Mouse (Mus musculus) right cerebral cortex, adult 2 months (tissue): ENCODE results near the gene Dek.

ENCODE experiments used
- DNase-seq, 2 experiments: peaks; one replicate each; pipeline ENCODE4 v3.0.0; 2021 to 2022; ENCODE audit warnings: low spot score in 2 of 2

Dek gene

DNA sequence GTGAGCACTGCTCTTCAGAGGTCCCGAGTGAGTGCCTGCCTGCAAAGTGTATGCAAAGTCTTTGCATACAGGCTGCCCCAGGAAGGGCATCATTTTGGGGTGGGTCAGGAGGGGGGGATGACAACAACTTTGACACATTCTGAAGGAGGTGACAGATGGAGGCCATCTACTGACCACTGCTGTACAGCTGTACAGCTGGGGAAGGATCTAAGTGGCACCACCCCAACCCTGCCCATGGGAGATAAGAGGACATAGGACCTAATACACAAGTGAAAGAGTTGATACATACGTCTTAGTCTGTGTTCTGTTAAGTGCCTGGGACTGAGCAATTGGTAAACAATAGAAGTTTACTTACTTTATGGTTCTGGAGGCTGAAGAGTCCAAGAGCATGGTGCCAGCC lies 3.2 kb upstream of the Dek start:
- DNase-seq: no peak

- peak in 1 of 2 experiments; percentile 68 for DNase-seq
These were observed 533 bp upstream of the Dek start for GRCm38 (mm10) chr13:47106580-47106888.

DNA sequence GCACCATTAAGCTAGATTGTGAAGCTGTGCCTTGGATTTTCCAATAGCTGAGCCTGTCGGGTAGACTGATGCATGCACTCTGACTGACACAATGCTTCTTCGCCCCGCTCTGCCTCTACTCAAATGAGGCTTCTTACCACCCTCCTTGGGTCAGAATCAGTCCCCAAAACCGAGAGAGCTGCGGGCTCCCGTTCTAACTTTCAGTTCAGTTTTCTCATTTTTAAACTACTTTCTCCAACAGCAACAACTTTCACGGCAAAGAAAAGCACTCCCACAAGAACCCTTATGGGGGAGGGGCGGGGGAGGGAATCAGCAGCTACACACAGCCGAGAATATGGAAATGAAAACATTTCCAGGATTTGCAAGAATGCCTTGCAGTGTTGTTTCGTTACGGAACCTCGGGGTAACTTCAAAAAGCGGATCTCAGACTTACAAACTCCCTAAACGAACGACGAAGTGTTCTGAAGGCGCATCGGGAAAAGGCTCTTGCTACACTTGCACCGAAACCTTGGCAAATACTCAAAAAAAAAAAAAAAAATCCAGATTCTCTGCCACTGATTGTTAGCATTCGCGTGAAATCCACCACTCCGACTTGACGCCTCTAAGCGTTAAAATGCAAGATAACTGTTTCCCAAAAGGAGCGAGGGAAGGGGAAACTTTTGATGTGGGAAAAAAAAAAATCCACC lies 1.0 kb downstream of the Dek start:
- DNase-seq: peak; percentile 20 to 28

DNA sequence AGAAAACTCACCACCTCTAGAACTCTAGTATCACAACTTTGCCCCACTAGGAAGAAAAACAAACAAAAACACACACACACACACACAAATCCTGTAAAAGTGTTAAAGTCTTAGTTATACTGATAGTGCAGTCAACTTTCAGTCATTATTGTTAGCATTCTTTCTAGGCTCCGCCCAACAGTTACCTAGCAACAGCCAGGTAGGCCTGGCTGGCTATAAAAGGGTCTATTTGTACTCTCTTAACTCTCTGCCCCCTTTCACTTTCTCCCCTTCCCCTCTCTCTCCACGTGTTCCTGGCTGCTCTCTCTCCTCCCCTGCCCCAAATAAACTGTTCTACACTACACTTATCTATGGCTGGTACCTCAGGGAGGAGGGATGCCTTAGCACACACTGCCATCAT lies 1.9 kb downstream of the Dek start:
- DNase-seq: no peak

DNA sequence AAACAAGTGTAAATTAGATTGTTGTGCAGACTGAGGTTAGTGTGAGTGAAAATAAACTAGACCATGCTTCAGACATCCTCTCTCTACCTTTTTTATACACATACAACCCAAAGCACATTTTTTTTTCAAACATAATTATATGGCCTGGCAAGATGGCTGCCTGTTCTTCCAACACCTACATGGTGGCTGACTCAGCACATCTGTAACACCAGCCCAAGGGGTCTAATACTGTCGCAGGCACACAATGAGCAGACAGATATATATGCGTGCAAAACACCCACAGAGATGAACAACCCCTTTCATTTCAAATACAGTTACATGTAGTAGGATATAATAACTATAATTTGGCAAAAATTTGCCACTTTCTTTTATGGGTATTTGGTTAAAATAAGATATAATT lies 5.4 kb downstream of the Dek start:
- DNase-seq: no peak

DNA sequence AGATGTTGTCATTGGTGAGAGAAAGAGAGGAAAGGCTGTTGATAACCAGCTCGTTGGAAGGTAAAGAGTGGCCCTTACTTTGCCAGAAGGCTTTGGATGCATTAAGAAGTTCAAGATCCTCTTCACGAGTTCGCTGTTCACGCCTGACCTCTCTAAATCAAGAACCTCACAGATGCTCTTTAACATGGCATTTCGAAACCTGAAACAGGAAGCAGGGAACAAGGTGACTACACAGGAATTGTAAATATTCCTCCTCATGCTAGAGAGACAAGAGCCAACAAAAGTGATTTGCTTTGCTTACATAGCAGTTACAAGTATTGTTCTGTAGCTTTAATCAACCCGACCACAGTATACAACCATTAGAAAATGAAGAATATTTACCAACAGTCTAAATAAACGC lies 6.7 kb downstream of the Dek start:
- no peak for DNase-seq

DNA sequence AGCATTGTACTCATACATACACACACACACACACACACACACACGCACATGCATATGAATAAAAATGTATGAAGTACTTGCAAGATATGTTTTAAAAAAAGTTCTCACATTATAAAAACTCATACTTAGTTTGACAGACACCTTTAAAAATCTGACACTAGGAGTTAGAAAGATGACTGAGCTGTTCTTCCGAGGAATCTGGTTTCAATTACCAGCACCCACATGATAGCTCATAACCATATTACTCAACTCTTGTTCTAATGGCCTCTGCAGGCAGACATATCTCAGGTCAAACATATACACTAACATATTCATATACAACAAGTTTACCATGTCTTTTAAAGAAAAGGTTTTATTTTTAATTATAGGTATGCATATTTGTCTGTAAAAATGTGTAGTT lies 9.4 kb downstream of the Dek start:
- no peak for DNase-seq

DNA sequence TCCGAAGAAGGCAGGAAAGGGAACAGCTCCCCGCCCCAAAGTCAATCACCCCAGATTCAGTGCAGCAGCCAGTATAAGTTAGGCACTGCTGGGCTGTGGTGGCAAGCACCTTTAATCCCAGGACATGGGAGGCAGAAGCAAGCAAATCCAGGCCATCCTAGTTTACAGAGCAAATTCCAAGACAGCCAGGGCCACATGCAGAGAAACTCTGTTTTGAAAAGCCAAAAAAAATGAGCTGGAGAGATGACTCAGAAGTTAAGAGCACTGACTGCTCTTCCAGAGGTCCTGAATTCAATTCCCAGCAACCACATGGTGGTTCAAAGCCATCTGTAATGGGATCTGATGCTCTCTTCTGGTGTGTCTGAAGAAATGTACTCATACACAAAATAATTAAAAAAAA lies 12.2 kb downstream of the Dek start:
- no peak for DNase-seq

DNA sequence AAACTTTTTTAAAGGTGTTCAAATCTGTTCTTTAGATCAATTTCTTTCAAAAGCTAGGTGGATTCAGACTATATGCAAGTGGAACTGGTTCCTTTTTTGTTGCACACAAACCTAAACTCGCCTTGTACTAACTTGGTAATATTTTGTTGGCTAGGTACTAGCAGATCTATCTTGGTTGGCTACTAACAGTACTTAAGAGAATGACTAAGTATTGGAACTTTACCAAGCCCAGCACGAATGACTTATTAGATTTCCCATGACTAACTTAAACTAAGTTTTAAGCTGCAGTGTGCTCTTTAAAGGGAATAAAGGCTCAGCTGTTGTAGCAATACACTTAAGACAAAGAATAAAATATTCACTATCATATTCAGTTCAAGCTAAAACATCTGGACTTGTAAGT lies 16.7 kb downstream of the Dek start:
- DNase-seq: no peak

DNA sequence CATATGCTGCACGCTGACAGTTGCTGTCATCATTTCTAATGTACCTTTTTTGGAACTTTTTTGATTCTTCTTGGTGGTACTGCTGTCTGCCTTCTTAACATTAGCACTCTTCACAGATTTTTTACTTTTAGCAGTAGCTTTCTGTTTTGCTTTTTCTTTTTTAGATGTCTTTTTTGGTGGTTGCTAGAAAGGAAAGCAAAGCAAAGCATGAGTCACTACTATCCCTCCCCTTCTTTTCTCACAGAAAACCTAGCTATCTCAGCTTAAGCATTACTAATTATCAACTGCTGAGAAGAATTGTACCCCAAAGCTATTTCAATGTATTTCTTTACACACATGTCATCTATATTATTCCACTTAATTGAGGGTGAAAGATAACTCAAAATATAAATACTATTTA lies 17.6 kb downstream of the Dek start:
- DNase-seq: no peak

GRCm38 (mm10) chr13:47080905-47081505 lies 25.0 kb downstream of the Dek start:
- no peak for DNase-seq

GRCm38 (mm10) chr13:47078799-47079198 lies 27.2 kb downstream of the Dek start:
- DNase-seq: no peak

DNA sequence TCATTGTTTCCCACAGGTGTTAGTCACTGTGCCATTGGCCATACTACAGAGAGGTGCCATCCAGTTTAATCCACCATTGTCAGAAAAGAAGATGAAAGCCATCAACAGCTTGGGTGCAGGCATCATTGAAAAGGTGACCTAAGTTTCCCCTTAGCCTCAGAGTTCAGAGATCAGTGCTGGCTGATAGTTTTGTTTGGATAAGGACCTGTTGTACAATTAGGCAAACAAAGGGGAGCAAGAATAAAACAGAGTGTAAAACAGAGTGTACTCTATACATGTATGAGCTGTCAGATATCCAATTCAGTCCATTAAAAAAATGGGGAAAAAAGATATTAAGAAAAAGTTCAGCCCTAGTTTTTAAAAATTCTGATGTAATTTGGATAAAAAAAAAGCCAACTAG lies 28.6 kb downstream of the Dek start:
- DNase-seq: no peak

GRCm38 (mm10) chr13:47076156-47076555 lies 29.8 kb downstream of the Dek start:
- DNase-seq: no peak

DNA sequence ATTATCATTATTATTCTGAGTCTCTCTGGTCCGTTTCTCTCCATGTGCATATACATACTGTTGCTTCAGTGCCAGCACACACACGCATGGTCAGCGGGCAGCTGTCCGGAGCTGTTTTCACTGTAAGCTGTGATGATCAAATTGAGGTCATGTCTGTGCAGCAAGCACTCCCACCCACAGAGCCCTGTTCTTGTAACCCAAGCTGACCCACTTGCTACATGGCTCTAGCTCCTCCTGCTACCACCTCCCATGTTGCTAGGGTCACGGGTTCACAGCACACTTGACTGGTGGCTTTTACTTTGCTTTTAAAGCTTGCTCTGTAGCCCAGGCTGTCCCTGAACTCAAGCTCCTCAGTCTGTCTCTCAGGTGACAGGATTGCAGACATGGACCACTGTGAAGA lies 33.5 kb downstream of the Dek start:
- DNase-seq: no peak

GRCm38 (mm10) chr13:47071871-47072270 lies 34.1 kb downstream of the Dek start:
- DNase-seq: no peak

- no peak for DNase-seq
These were observed 35.5 kb downstream of the Dek start for GRCm38 (mm10) chr13:47070329-47071080.

GRCm38 (mm10) chr13:47067001-47067400 lies 39.0 kb downstream of the Dek start:
- no peak for DNase-seq

DNA sequence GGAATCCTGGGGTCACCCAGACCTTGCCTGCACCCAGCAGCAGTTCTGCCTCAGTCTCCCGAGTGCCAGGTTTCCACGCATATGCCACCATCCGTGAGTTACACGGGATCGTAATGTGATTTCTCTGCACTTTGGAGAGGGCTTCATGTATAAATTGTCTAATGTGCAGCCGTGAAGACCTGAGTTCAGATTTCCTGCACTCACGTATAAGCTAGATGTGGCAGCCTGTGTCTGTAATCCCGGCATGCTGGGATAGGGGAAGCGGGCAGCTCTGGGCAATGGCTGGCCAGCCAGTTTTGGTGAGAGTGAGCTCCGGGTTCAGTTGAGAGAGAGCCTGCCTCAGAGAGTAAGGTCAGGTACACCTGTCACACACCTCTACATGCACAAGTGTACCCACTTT lies 39.5 kb downstream of the Dek start:
- no peak for DNase-seq

- DNase-seq: no peak
These were observed 41.8 kb downstream of the Dek start for GRCm38 (mm10) chr13:47063985-47064760.

DNA sequence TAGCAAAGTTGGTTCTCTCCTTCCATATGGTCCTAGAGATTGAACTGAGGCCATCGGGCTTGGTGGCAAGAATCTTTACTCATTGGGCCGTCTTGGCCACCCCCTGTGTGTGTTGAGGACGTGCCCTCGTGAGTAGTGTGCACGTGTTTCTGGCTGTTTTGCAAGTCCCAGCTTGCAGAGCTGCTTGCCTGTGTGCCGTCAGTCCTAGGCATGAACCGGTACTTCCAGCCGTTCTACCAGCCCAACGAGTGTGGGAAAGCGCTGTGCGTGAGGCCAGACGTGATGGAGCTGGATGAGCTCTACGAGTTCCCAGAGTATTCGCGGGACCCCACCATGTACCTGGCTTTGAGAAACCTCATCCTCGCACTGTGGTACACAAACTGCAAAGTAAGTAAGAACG lies 43.2 kb downstream of the Dek start:
- no peak for DNase-seq

- no peak for DNase-seq
These were observed 49.2 kb downstream of the Dek start for GRCm38 (mm10) chr13:47056781-47057180.

- DNase-seq: peak; percentile 69 to 70
These were observed 49.9 kb downstream of the Dek start for GRCm38 (mm10) chr13:47056126-47056525.
